Mouse (Mus musculus) MEL (cell line): Measurements from ENCODE around the gene Cyp17a1. TPM values are rescaled to one million over a fixed set of nuclear protein-coding genes. Genes with fewer than 3 reads are reported as not detected.

Source experiments
- DNase-seq: peaks from one replicate; pipeline ENCODE4 v3.0.0; 2011; ENCODE audit warnings: low read depth, low spot score
- H3K27ac ChIP-seq: 2 replicates; pipeline ENCODE4 v1.5.1; 2012; ENCODE audit warnings: low read depth, mild to moderate bottlenecking, control low read depth, low read length, moderate library complexity; ENCODE audit not compliant: control insufficient read depth
- H3K27me3 ChIP-seq, 2 experiments: fragments of 150-350 bp in 1 of 2; sonication (generic) in 1 of 2; 2 replicates each; pipeline ENCODE4 v1.6.1; 2012; ENCODE audit warnings: low read length in 2 of 2, mild to moderate bottlenecking in 2 of 2, improper control_type of control experiment in 1 of 2, moderate library complexity in 1 of 2; ENCODE audit not compliant: insufficient read depth in 2 of 2, control insufficient read depth in 1 of 2
- H3K36me3 ChIP-seq, 2 experiments: 2 replicates each; pipeline ENCODE4 v1.6.1; 2012 to 2014; ENCODE audit warnings: low read length in 2 of 2, improper control_type of control experiment in 1 of 2, inconsistent platforms in 1 of 2, mild to moderate bottlenecking in 1 of 2; ENCODE audit not compliant: insufficient read depth in 2 of 2, control insufficient read depth in 1 of 2
- H3K4me1 ChIP-seq, 2 experiments: fragments of 150-350 bp in 1 of 2; sonication (generic) in 1 of 2; 2 replicates each; pipeline ENCODE4 v1.6.1; 2012; ENCODE audit warnings: low read length in 2 of 2, improper control_type of control experiment in 1 of 2, mild to moderate bottlenecking in 1 of 2; ENCODE audit not compliant: insufficient read depth in 2 of 2, control insufficient read depth in 1 of 2
- H3K4me3 ChIP-seq, 2 experiments: fragments of 150-350 bp in 1 of 2; sonication (generic) in 1 of 2; 2 replicates each; pipeline ENCODE4 v1.5.1; 2012; ENCODE audit warnings: low read depth in 2 of 2, low read length in 2 of 2, mild to moderate bottlenecking in 2 of 2, moderate library complexity in 2 of 2, control low read depth in 1 of 2, improper control_type of control experiment in 1 of 2; ENCODE audit not compliant: control insufficient read depth in 1 of 2, insufficient read depth in 1 of 2
- H3K79me2 ChIP-seq: 2 replicates; pipeline ENCODE4 v1.6.1; 2012; ENCODE audit warnings: mild to moderate bottlenecking, low read length, moderate library complexity; ENCODE audit not compliant: control insufficient read depth, poor library complexity, insufficient read depth
- H3K9ac ChIP-seq: 2 replicates; pipeline ENCODE4 v1.6.1; 2012; ENCODE audit warnings: low read depth, mild to moderate bottlenecking, control low read depth, low read length, moderate library complexity; ENCODE audit not compliant: control insufficient read depth, poor library complexity, severe bottlenecking
- H3K9me3 ChIP-seq: fragments of 150-350 bp; sonication (generic); replicated peaks from 2 replicates; pipeline ENCODE4 v1.6.1; 2012; ENCODE audit warnings: mild to moderate bottlenecking, low read length, improper control_type of control experiment, moderate library complexity; ENCODE audit not compliant: insufficient read depth
- CHD1 ChIP-seq: IDR thresholded peaks from 2 replicates; pipeline ENCODE4 v1.6.1; 2012; ENCODE audit warnings: low read depth, mild to moderate bottlenecking, inconsistent platforms, low read length, improper control_type of control experiment
- CTCF ChIP-seq, 3 experiments: IDR thresholded peaks in 2 of 3; conservative IDR thresholded peaks in 1 of 3; 2 replicates each; pipeline ENCODE4 v1.5.1; 2011 to 2012; ENCODE audit warnings: low read length in 3 of 3, low read depth in 2 of 3, mild to moderate bottlenecking in 2 of 3, improper control_type of control experiment in 1 of 3, inconsistent platforms in 1 of 3, mixed read lengths in 1 of 3, moderate library complexity in 1 of 3; ENCODE audit not compliant: control insufficient read depth in 1 of 3, insufficient read depth in 1 of 3, poor library complexity in 1 of 3, severe bottlenecking in 1 of 3
- GABPA ChIP-seq: IDR thresholded peaks from 2 replicates; pipeline ENCODE4 v1.6.1; 2012; ENCODE audit warnings: low read depth, mild to moderate bottlenecking, inconsistent platforms, low read length, improper control_type of control experiment, moderate library complexity
- GATA1 ChIP-seq: IDR thresholded peaks from 2 replicates; pipeline ENCODE4 v1.6.1; 2011; ENCODE audit warnings: low read depth, low read length, improper control_type of control experiment
- HCFC1 ChIP-seq: IDR thresholded peaks from 2 replicates; pipeline ENCODE4 v1.6.1; 2012; ENCODE audit warnings: low read depth, mild to moderate bottlenecking, inconsistent platforms, low read length, improper control_type of control experiment, moderate library complexity
- KAT2A ChIP-seq: conservative IDR thresholded peaks from 2 replicates; pipeline ENCODE4 v1.6.1; 2012; ENCODE audit warnings: low read depth, low read length, improper control_type of control experiment, inconsistent platforms
- MAFK ChIP-seq: IDR thresholded peaks from 2 replicates; pipeline ENCODE4 v1.6.1; 2011; ENCODE audit warnings: low read depth, mild to moderate bottlenecking, low read length, improper control_type of control experiment, borderline replicate concordance
- MAX ChIP-seq: IDR thresholded peaks from 2 replicates; pipeline ENCODE4 v1.6.1; 2011; ENCODE audit warnings: low read length, improper control_type of control experiment
- MAZ ChIP-seq: IDR thresholded peaks from 2 replicates; pipeline ENCODE4 v1.6.1; 2012; ENCODE audit warnings: low read depth, mild to moderate bottlenecking, inconsistent platforms, low read length, improper control_type of control experiment
- MYC ChIP-seq: IDR thresholded peaks from 2 replicates; pipeline ENCODE4 v1.6.1; 2011; ENCODE audit warnings: low read depth, mild to moderate bottlenecking, low read length, improper control_type of control experiment, moderate library complexity
- NELFE ChIP-seq: IDR thresholded peaks from 2 replicates; pipeline ENCODE4 v1.6.1; 2011; ENCODE audit warnings: low read depth, low read length, improper control_type of control experiment
- NRF1 ChIP-seq: IDR thresholded peaks from 2 replicates; pipeline ENCODE4 v1.6.1; 2014; ENCODE audit warnings: low read depth, mild to moderate bottlenecking, inconsistent platforms, low read length, improper control_type of control experiment, moderate library complexity; ENCODE audit not compliant: poor library complexity, insufficient read depth, severe bottlenecking
- POLR2AphosphoS2 ChIP-seq: IDR thresholded peaks from 2 replicates; pipeline ENCODE4 v1.6.1; 2011; ENCODE audit warnings: low read length, improper control_type of control experiment
- POLR2AphosphoS5 ChIP-seq: IDR thresholded peaks from 2 replicates; pipeline ENCODE4 v1.6.1; 2012; ENCODE audit warnings: low read depth, borderline replicate concordance, mild to moderate bottlenecking, inconsistent platforms, low read length, moderate library complexity, mixed read lengths
- RAD21 ChIP-seq: IDR thresholded peaks from 2 replicates; pipeline ENCODE4 v1.6.1; 2011; ENCODE audit warnings: mild to moderate bottlenecking, low read depth, low read length, improper control_type of control experiment
- SMC3 ChIP-seq: IDR thresholded peaks from 2 replicates; pipeline ENCODE4 v1.6.1; 2011; ENCODE audit warnings: low read depth, low read length, improper control_type of control experiment
- TCF12 ChIP-seq: IDR thresholded peaks from 2 replicates; pipeline ENCODE4 v1.6.1; 2014; ENCODE audit warnings: low read depth, mild to moderate bottlenecking, inconsistent platforms, low read length, improper control_type of control experiment, moderate library complexity
- USF1 ChIP-seq: IDR thresholded peaks from 2 replicates; pipeline ENCODE4 v1.6.1; 2014; ENCODE audit warnings: low read depth, mild to moderate bottlenecking, inconsistent platforms, low read length, improper control_type of control experiment, moderate library complexity
- USF2 ChIP-seq, 2 experiments: IDR thresholded peaks; 2 replicates each; pipeline ENCODE4 v1.6.1; 2011 to 2012; ENCODE audit warnings: improper control_type of control experiment in 2 of 2, low read length in 2 of 2, borderline replicate concordance in 1 of 2, inconsistent platforms in 1 of 2, low read depth in 1 of 2, mild to moderate bottlenecking in 1 of 2; ENCODE audit not compliant: insufficient read depth in 1 of 2
- ZC3H11A ChIP-seq: IDR thresholded peaks from 2 replicates; pipeline ENCODE4 v1.6.1; 2012; ENCODE audit warnings: low read depth, mild to moderate bottlenecking, inconsistent platforms, low read length, improper control_type of control experiment
- ZNF384 ChIP-seq: IDR thresholded peaks from 2 replicates; pipeline ENCODE4 v1.6.1; 2012; ENCODE audit warnings: low read depth, mild to moderate bottlenecking, inconsistent platforms, low read length, improper control_type of control experiment
- polyA plus RNA-seq, 2 experiments: library from polyadenylated mRNA; stranded (reverse) in 1 of 2; unstranded in 1 of 2; fragments of >175 nt in 1 of 2; fragments of >200 nt in 1 of 2; gene quantifications; 2 replicates each; pipeline versions ENCODE4 v1.2.1 to v1.2.4; 2012; ENCODE audit warnings: low replicate concordance in 2 of 2, low read depth in 1 of 2; ENCODE audit not compliant: insufficient read length in 2 of 2, insufficient read depth in 1 of 2, missing spikeins in 1 of 2
- total RNA-seq: library from RNA; depleted of rRNA; stranded (reverse); fragments of 300-350 nt; gene quantifications from 2 replicates; pipeline ENCODE4 v1.2.3, GENCODE M21; 2012

Gene Cyp17a1
- total and polyA plus RNA-seq, 3 experiments, result not detected

DNA sequence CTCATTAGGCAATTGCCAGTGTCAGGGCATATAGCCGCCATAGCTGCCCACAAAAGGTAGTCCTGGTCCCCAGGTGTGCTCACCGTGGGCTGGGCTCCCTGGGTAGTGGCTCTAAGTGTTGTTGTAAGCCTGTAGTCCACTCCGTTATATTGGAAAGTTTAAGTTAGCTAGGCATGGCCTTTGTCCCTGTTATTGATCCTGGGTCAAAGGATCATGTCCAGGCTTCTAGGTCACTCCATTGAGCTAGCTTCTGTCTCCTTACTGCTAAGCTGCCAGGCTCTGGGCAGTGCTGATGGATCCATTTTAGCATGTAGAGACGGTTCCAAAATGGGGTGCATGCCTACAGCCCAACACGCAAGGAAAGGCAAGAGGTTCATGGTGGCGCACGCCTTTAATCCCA lies 14.6 kb downstream of the Cyp17a1 start:
- no peak for DNase-seq
- Histone ChIP-seq H3K4me1 (peaks cover 2 to 6% of the 10 kb centered on the region in 2 experiments; a peak in 3 of 4 replicates), H3K36me3 (peaks cover 0 to 2% of the 10 kb centered on the region in 2 experiments; a peak in 3 of 4 replicates), H3K27ac (no peak overlapping the region), H3K79me2 (no peaks in the 10 kb centered on the region), H3K9ac (no peak overlapping the region), H3K4me3 (no peak overlapping the region), H3K9me3 (no peaks in the 10 kb centered on the region), H3K27me3 (no peaks in the 10 kb centered on the region)
- TF ChIP-seq MAZ (no peak), KAT2A (no peak), ZC3H11A (no peak), POLR2AphosphoS5 (no peak), NRF1 (no peak), NELFE (no peak), MAX (no peak), CTCF (IDR thresholded peaks at IDR 0.05 in 2 of 3, conservative IDR thresholded peaks at IDR 0.05 in 1 of 3; ENCODE audit: control insufficient read depth in 1 of 3, insufficient read depth in 1 of 3, low read depth in 2 of 3, low read length in 3 of 3, poor library complexity in 1 of 3, severe bottlenecking in 1 of 3) (no peak), USF2 (IDR thresholded peaks at IDR 0.05; ENCODE audit: borderline replicate concordance in 1 of 2, insufficient read depth in 1 of 2, low read depth in 1 of 2, low read length in 2 of 2) (no peak), TCF12 (no peak), GATA1 (no peak), POLR2AphosphoS2 (no peak), HCFC1 (no peak), GABPA (no peak), MYC (no peak), CHD1 (no peak)

DNA sequence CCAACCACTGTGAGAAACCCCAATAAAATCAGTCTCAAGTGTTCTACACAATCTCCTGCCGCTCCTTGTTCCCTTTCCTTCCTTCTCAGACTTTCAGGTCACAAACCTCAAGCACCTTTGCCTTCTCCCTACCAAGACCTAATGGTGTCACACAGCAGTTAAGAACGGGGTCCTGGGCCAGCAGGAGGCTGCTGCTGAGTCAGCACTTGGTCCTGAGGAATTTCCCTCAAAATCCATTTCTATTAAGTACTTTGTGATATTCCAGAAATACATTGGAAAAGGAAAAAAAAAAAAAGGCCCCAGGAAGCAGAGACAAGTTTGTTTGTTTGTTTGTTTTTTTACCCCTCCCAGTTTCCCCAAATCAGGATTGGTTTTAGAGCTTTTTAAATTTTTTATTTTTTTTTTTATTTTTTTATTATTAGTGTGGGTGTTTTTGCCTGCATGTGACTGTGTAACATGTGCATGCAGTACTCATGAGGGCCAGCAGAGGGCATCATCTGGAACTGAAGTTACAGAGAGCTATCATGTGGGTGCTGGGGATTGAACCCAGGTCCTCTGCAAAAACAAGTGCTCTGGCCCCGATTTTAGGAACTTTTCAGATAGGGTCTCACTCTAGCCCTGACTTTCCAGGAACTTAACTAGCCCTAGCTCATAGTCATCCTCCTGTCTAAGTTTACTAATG lies 15.5 kb downstream of the Cyp17a1 start:
- Histone ChIP-seq H3K79me2 (no peaks in the 10 kb centered on the region), H3K27ac (no peak overlapping the region), H3K4me3 (no peak overlapping the region), H3K4me1 (peaks cover 7 to 8% of the 10 kb centered on the region in 2 experiments; a peak in 3 of 4 replicates), H3K36me3 (peaks cover 2 to 7% of the 10 kb centered on the region in 2 experiments), H3K27me3 (no peaks in the 10 kb centered on the region), H3K9ac (no peak overlapping the region), H3K9me3 (no peaks in the 10 kb centered on the region)
- DNase-seq, result peak; percentile 81
- TF ChIP-seq CHD1, result no peak
- TF ChIP-seq USF1, result 0 out of 2 replicates have a peak, but pooled peaks have one; percentile 42
- no peak for TF ChIP-seq MAZ
- TF ChIP-seq ZNF384, result peak; percentile 54
- peak; percentile 80; the same call in 1 of the 2 replicates for TF ChIP-seq MYC
- peak; percentile 35 for TF ChIP-seq RAD21
- TF ChIP-seq SMC3, result peak; percentile 69
- TF ChIP-seq USF2 (IDR thresholded peaks at IDR 0.05; ENCODE audit: borderline replicate concordance in 1 of 2, insufficient read depth in 1 of 2, low read depth in 1 of 2, low read length in 2 of 2), result no peak
- TF ChIP-seq CTCF (IDR thresholded peaks at IDR 0.05 in 2 of 3, conservative IDR thresholded peaks at IDR 0.05 in 1 of 3; ENCODE audit: control insufficient read depth in 1 of 3, insufficient read depth in 1 of 3, low read depth in 2 of 3, low read length in 3 of 3, poor library complexity in 1 of 3, severe bottlenecking in 1 of 3), result peak; percentile 69 to 73 (median 71)
- TF ChIP-seq MAFK, result peak; percentile 70
